Mouse (Mus musculus) forelimb bud, embryonic 11.5 days (tissue): ENCODE data around the gene Mdga2.

Source experiments
- DNase-seq: peaks from one replicate; pipeline ENCODE4 v3.0.0-alpha.2; 2012; ENCODE audit warnings: low read depth, low spot score

The Mdga2 gene

GRCm38 (mm10) chr12:66707431-66707830 is 514.9 kb downstream of the Mdga2 start:
- no peak for DNase-seq

GRCm38 (mm10) chr12:66705015-66705414 is 517.3 kb downstream of the Mdga2 start:
- DNase-seq = no peak

- DNase-seq = no peak
Observed at GRCm38 (mm10) chr12:66702781-66703180, 519.6 kb downstream of the Mdga2 start.

- no peak for DNase-seq
Observed at GRCm38 (mm10) chr12:66679558-66679957, 542.8 kb downstream of the Mdga2 start.

- DNase-seq = no peak
Observed at GRCm38 (mm10) chr12:66648605-66649552, 573.5 kb downstream of the Mdga2 start.

- no peak for DNase-seq
Observed at GRCm38 (mm10) chr12:66640408-66640807, 581.9 kb downstream of the Mdga2 start.

GRCm38 (mm10) chr12:66619944-66620343 is 602.4 kb downstream of the Mdga2 start:
- DNase-seq = no peak

GRCm38 (mm10) chr12:66591617-66592230 is 630.6 kb downstream of the Mdga2 start:
- DNase-seq = no peak

GRCm38 (mm10) chr12:66565396-66565795 is 657.0 kb downstream of the Mdga2 start:
- DNase-seq = no peak

- DNase-seq = no peak
Observed at GRCm38 (mm10) chr12:66556846-66557245, 665.5 kb downstream of the Mdga2 start.

- no peak for DNase-seq
Observed at GRCm38 (mm10) chr12:66556178-66556820, 666.0 kb downstream of the Mdga2 start.

GRCm38 (mm10) chr12:66524973-66525372 is 697.4 kb downstream of the Mdga2 start:
- DNase-seq = no peak

GRCm38 (mm10) chr12:66499258-66499657 is 723.1 kb downstream of the Mdga2 start:
- no peak for DNase-seq

- peak; percentile 5 for DNase-seq
Observed at GRCm38 (mm10) chr12:66470868-66471267, 751.5 kb downstream of the Mdga2 start.

GRCm38 (mm10) chr12:66470243-66470863 is 752.0 kb downstream of the Mdga2 start:
- no peak for DNase-seq

GRCm38 (mm10) chr12:66465516-66465915 is 756.8 kb downstream of the Mdga2 start:
- DNase-seq = no peak

GRCm38 (mm10) chr12:66443340-66443739 is 779.0 kb downstream of the Mdga2 start:
- no peak for DNase-seq
